Mouse (Mus musculus) CH12.LX (cell line): ENCODE results near the gene Gpatch2. TPM values are rescaled to one million over a fixed set of nuclear protein-coding genes. Genes with fewer than 3 reads are reported as not detected.

Source experiments
- DNase-seq: peaks from one replicate; pipeline ENCODE4 v3.0.0-alpha.2; 2013; ENCODE audit errors: extremely low read depth
- H3K27ac ChIP-seq: 2 replicates; pipeline ENCODE4 v1.5.1; 2012; ENCODE audit warnings: low read depth, mild to moderate bottlenecking, control low read depth, moderate library complexity; ENCODE audit not compliant: insufficient read depth
- H3K27me3 ChIP-seq: replicated peaks from 2 replicates; pipeline ENCODE3; 2012; ENCODE audit warnings: inconsistent platforms
- H3K36me3 ChIP-seq, 2 experiments: replicated peaks in 1 of 2; 2 replicates each; pipeline versions ENCODE3 to v1.6.1; 2012; ENCODE audit warnings: inconsistent platforms in 1 of 2, low read length in 1 of 2, mild to moderate bottlenecking in 1 of 2, mixed read lengths in 1 of 2, moderate library complexity in 1 of 2; ENCODE audit not compliant: control insufficient read depth in 1 of 2, insufficient read depth in 1 of 2
- H3K4me1 ChIP-seq, 2 experiments: 2 replicates each; pipeline ENCODE4 v1.6.1; 2012; ENCODE audit warnings: inconsistent platforms in 1 of 2, moderate library complexity in 1 of 2; ENCODE audit not compliant: insufficient read depth in 2 of 2, control insufficient read depth in 1 of 2
- H3K4me2 ChIP-seq: 2 replicates; pipeline ENCODE4 v1.6.1; 2012; ENCODE audit warnings: low read depth, mild to moderate bottlenecking, control low read depth; ENCODE audit not compliant: poor library complexity, insufficient read depth, severe bottlenecking
- H3K4me3 ChIP-seq, 3 experiments: fragments of 150-350 bp in 1 of 3; sonication (generic) in 1 of 3; replicated peaks in 1 of 3; 2 replicates each; pipeline versions ENCODE3 to v1.5.1; 2011 to 2012; ENCODE audit warnings: low read depth in 2 of 3, low read length in 2 of 3, mild to moderate bottlenecking in 2 of 3, moderate library complexity in 2 of 3, control low read depth in 1 of 3, improper control_type of control experiment in 1 of 3, inconsistent platforms in 1 of 3, mixed read lengths in 1 of 3; ENCODE audit not compliant: poor library complexity in 1 of 3
- H3K79me2 ChIP-seq: replicated peaks from 2 replicates; pipeline ENCODE4 v1.6.1; 2012; ENCODE audit warnings: mild to moderate bottlenecking, moderate library complexity; ENCODE audit not compliant: control insufficient read depth, poor library complexity, insufficient read depth, severe bottlenecking; ENCODE audit errors: extremely low read depth
- H3K9ac ChIP-seq: 2 replicates; pipeline ENCODE4 v1.6.1; 2012; ENCODE audit warnings: low read depth, mild to moderate bottlenecking, control low read depth, moderate library complexity; ENCODE audit not compliant: insufficient read depth
- H3K9me3 ChIP-seq: replicated peaks from 2 replicates; pipeline ENCODE3; 2012; ENCODE audit warnings: low read length, inconsistent platforms, mixed read lengths
- BHLHE40 ChIP-seq: IDR thresholded peaks from 2 replicates; pipeline ENCODE4 v1.6.1; 2011; ENCODE audit warnings: mild to moderate bottlenecking, low read depth, low read length, improper control_type of control experiment
- CHD1 ChIP-seq: IDR thresholded peaks from 2 replicates; pipeline ENCODE4 v1.6.1; 2012; ENCODE audit warnings: low read depth, low read length, improper control_type of control experiment, inconsistent platforms
- CHD2 ChIP-seq: IDR thresholded peaks from 2 replicates; pipeline ENCODE4 v1.6.1; 2011; ENCODE audit warnings: low read length, improper control_type of control experiment
- E2F4 ChIP-seq: IDR thresholded peaks from 2 replicates; pipeline ENCODE4 v1.6.1; 2011; ENCODE audit warnings: low read depth, low read length, improper control_type of control experiment; ENCODE audit not compliant: insufficient replicate concordance
- ELF1 ChIP-seq: IDR thresholded peaks from 2 replicates; pipeline ENCODE4 v1.6.1; 2014; ENCODE audit warnings: low read depth, mild to moderate bottlenecking, inconsistent platforms, low read length, improper control_type of control experiment
- ETS1 ChIP-seq: conservative IDR thresholded peaks from 2 replicates; pipeline ENCODE4 v1.6.1; 2012; ENCODE audit warnings: low read depth, mild to moderate bottlenecking, inconsistent platforms, low read length, improper control_type of control experiment, moderate library complexity
- IRF4 ChIP-seq: IDR thresholded peaks from 2 replicates; pipeline ENCODE4 v1.6.1; 2014; ENCODE audit warnings: low read depth, mild to moderate bottlenecking, inconsistent platforms, low read length, improper control_type of control experiment
- JUND ChIP-seq: conservative IDR thresholded peaks from 2 replicates; pipeline ENCODE4 v1.6.1; 2011; ENCODE audit warnings: low read depth, low read length, improper control_type of control experiment
- KAT2A ChIP-seq: IDR thresholded peaks from 2 replicates; pipeline ENCODE4 v1.6.1; 2012; ENCODE audit warnings: low read length, improper control_type of control experiment, inconsistent platforms; ENCODE audit not compliant: insufficient replicate concordance
- MAFK ChIP-seq: IDR thresholded peaks from 2 replicates; pipeline ENCODE4 v1.6.1; 2011; ENCODE audit warnings: low read length, improper control_type of control experiment; ENCODE audit not compliant: insufficient replicate concordance
- MAX ChIP-seq: IDR thresholded peaks from 2 replicates; pipeline ENCODE4 v1.6.1; 2011; ENCODE audit warnings: low read length, improper control_type of control experiment
- MAZ ChIP-seq: IDR thresholded peaks from 2 replicates; pipeline ENCODE4 v1.6.1; 2012; ENCODE audit warnings: low read depth, mild to moderate bottlenecking, inconsistent platforms, low read length, improper control_type of control experiment, moderate library complexity
- MEF2A ChIP-seq: IDR thresholded peaks from 2 replicates; pipeline ENCODE4 v1.6.1; 2014; ENCODE audit warnings: low read depth, mild to moderate bottlenecking, inconsistent platforms, low read length, improper control_type of control experiment, borderline replicate concordance
- NRF1 ChIP-seq: IDR thresholded peaks from 2 replicates; pipeline ENCODE4 v1.6.1; 2014; ENCODE audit warnings: low read depth, mild to moderate bottlenecking, inconsistent platforms, low read length, improper control_type of control experiment, moderate library complexity
- PAX5 ChIP-seq: IDR thresholded peaks from 2 replicates; pipeline ENCODE4 v1.6.1; 2012; ENCODE audit warnings: low read length, inconsistent platforms, mixed read lengths
- POLR2A ChIP-seq: IDR thresholded peaks from 2 replicates; pipeline ENCODE4 v1.6.1; 2011; ENCODE audit warnings: low read depth, mild to moderate bottlenecking, improper control_type of control experiment, low read length
- POLR2AphosphoS2 ChIP-seq: IDR thresholded peaks from 2 replicates; pipeline ENCODE4 v1.6.1; 2011; ENCODE audit warnings: low read depth, low read length, improper control_type of control experiment
- RAD21 ChIP-seq: IDR thresholded peaks from 2 replicates; pipeline ENCODE4 v1.6.1; 2011; ENCODE audit warnings: low read depth, mild to moderate bottlenecking, low read length, improper control_type of control experiment, moderate library complexity
- RCOR1 ChIP-seq: conservative IDR thresholded peaks from 2 replicates; pipeline ENCODE4 v1.6.1; 2012; ENCODE audit warnings: low read depth, mild to moderate bottlenecking, inconsistent platforms, low read length, improper control_type of control experiment
- SIN3A ChIP-seq: IDR thresholded peaks from 2 replicates; pipeline ENCODE4 v1.6.1; 2012; ENCODE audit warnings: low read length, improper control_type of control experiment, inconsistent platforms
- SMC3 ChIP-seq: IDR thresholded peaks from 2 replicates; pipeline ENCODE4 v1.6.1; 2011; ENCODE audit warnings: low read depth, low read length, improper control_type of control experiment
- UBTF ChIP-seq: IDR thresholded peaks from 2 replicates; pipeline ENCODE4 v1.6.1; 2012; ENCODE audit warnings: low read depth, mild to moderate bottlenecking, inconsistent platforms, low read length, improper control_type of control experiment, moderate library complexity
- USF1 ChIP-seq: IDR thresholded peaks from 2 replicates; pipeline ENCODE4 v1.6.1; 2014; ENCODE audit warnings: low read depth, mild to moderate bottlenecking, inconsistent platforms, low read length, improper control_type of control experiment
- ZC3H11A ChIP-seq: IDR thresholded peaks from 2 replicates; pipeline ENCODE4 v1.6.1; 2012; ENCODE audit warnings: low read depth, mild to moderate bottlenecking, inconsistent platforms, low read length, improper control_type of control experiment
- ZKSCAN1 ChIP-seq: IDR thresholded peaks from 2 replicates; pipeline ENCODE4 v1.6.1; 2012; ENCODE audit warnings: low read depth, inconsistent platforms, low read length, improper control_type of control experiment, borderline replicate concordance
- ZNF384 ChIP-seq: IDR thresholded peaks from 2 replicates; pipeline ENCODE4 v1.6.1; 2012; ENCODE audit warnings: low read depth, low read length, improper control_type of control experiment, inconsistent platforms
- dilution Hi-C: fragments of 300-500 bp; cut with MboI; formaldehyde crosslinking; loops from 2 replicates; pipeline ENCODE4 v1.14.3; 2020; ENCODE audit warnings: low sequenced_read_pairs; ENCODE audit not compliant: extremely low pct_unique_long_range_greater_than_20kb, extremely low pct_ligation_motif_present
- in situ Hi-C: fragments of 300-500 bp; cut with MboI; formaldehyde crosslinking; loops from 3 replicates; pipeline ENCODE4 v1.14.3; 2019; ENCODE audit warnings: low sequenced_read_pairs, low pct_ligation_motif_present, low pct_unique_long_range_greater_than_20kb, mixed read lengths
- polyA plus RNA-seq: library from polyadenylated mRNA; unstranded; fragments of >175 nt; gene quantifications from 2 replicates; pipeline ENCODE4 v1.2.1, GENCODE M21; 2012; ENCODE audit warnings: low read depth; ENCODE audit not compliant: insufficient read length
- total RNA-seq, 2 experiments: library from RNA; depleted of rRNA; stranded (reverse); fragments of 300-350 nt in 1 of 2; fragments of >200 nt in 1 of 2; gene quantifications; 2 replicates each; pipeline ENCODE4 v1.2.3; 2012 to 2014

Gpatch2 gene
- total and polyA plus RNA-seq, 3 experiments, result 14.1 to 17.0 (median 15.4) TPM

DNA sequence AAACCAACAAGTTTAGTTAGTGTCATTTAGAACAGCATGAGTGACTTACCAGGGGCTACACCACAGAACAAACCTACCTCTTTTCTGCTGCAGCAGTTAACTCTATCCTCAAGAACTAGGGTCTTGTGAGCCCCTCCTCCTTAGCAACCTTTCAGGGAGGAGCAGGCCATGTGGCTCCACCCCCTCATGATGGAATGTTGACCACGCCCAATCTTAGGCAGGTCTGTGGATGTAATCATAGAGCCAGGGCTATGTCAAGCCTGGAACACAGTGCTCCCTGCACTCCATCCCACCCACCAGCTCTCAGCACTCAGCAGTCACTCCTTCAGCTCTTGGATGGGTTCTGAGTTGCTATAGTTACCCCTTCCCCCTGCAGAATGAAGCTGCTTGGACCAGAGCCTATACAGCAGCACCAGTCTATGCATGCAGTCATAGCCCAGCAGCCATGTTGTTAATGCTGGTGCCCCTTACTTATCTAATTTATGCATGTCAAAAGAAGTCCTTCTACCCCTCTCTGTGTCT is 35.5 kb downstream of the Gpatch2 start:
- H3K79me2 ChIP-seq, result no peaks in the 10 kb centered on the region
- no peak overlapping the region for H3K4me3 ChIP-seq
- peaks cover 3 to 45% of the 10 kb centered on the region in 2 experiments for H3K36me3 ChIP-seq
- no peak overlapping the region for H3K27ac ChIP-seq
- H3K4me2 ChIP-seq, result no peak overlapping the region
- TF ChIP-seq NRF1 (no peak), USF1 (no peak), IRF4 (no peak), JUND (no peak), POLR2A (no peak), SMC3 (no peak), E2F4 (no peak), MAX (no peak), ZC3H11A (no peak), RCOR1 (no peak), POLR2AphosphoS2 (no peak), ELF1 (no peak), SIN3A (no peak), BHLHE40 (no peak), KAT2A (no peak)
- H3K9me3 ChIP-seq, result no peaks in the 10 kb centered on the region
- in situ Hi-C loops, result no loop called here
- no peaks in the 10 kb centered on the region for H3K4me1 ChIP-seq
- H3K9ac ChIP-seq, result no peak overlapping the region
- dilution Hi-C loops, result no loop called here
- H3K27me3 ChIP-seq, result no peaks in the 10 kb centered on the region
- no peak for DNase-seq

- Histone ChIP-seq H3K9me3 (no peaks in the 10 kb centered on the region), H3K27ac (no peak overlapping the region), H3K4me2 (no peak overlapping the region), H3K79me2 (no peaks in the 10 kb centered on the region), H3K36me3 (peaks cover 0 to 28% of the 10 kb centered on the region in 2 experiments), H3K4me1 (no peaks in the 10 kb centered on the region), H3K9ac (no peak overlapping the region), H3K27me3 (no peaks in the 10 kb centered on the region), H3K4me3 (no peak overlapping the region)
- dilution Hi-C loops, result no loop called here
- TF ChIP-seq RCOR1 (no peak), CHD1 (no peak), RAD21 (no peak), USF1 (no peak), CHD2 (no peak), ZKSCAN1 (no peak), SIN3A (no peak), UBTF (no peak), PAX5 (no peak), IRF4 (no peak), ZNF384 (no peak), MAZ (no peak), MAFK (no peak), ETS1 (no peak), POLR2A (no peak), MEF2A (no peak)
- in situ Hi-C loops, result no loop called here
- DNase-seq, result no peak
These were observed 43.4 kb downstream of the Gpatch2 start for GRCm38 (mm10) chr1:187258756-187259155.
